Mouse (Mus musculus): ENCODE measurements around the gene Anks1b. TPM values are rescaled to one million over a fixed set of nuclear protein-coding genes. Genes with fewer than 3 reads are reported as not detected.

Gene Anks1b
- polyA plus RNA-seq, 1 experiment from 2014 or later = 1.6 TPM

DNA sequence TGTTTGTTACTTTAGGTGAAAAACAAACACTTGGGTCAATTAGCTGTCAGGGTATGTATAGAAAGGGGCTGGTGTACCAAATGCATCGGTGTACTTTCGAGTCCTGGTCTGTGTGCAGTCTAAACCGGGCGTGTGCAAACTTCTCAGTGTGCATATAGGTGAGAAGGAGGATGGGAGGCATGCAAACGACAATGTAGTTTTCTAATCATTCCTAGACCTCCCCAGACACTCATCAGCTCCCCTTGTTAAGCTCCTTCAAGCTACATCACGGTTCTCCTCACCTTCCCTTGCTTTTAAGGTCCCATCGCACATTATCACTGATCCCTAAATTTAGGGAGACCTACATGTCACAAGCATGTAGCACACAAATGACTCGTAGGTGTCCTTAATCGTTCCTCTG is 704.5 kb downstream of the Anks1b start:
- 85% methylated on average over 9 of the region's 9 CpGs for WGBS
- Histone ChIP-seq H3K4me1 (peaks cover 26% of the 10 kb centered on the region), H3K36me3 (no peaks in the 10 kb centered on the region), H3K27me3 (ENCODE audit: low read depth, poor library complexity, severe bottlenecking) (no peaks in the 10 kb centered on the region), H3K9me3 (replicated peaks) (no peaks in the 10 kb centered on the region), H3K4me3 (no peak overlapping the region), H3K27ac (replicated peaks) (no peak overlapping the region)
- DNase-seq (ENCODE audit: low spot score) = no peak

DNA sequence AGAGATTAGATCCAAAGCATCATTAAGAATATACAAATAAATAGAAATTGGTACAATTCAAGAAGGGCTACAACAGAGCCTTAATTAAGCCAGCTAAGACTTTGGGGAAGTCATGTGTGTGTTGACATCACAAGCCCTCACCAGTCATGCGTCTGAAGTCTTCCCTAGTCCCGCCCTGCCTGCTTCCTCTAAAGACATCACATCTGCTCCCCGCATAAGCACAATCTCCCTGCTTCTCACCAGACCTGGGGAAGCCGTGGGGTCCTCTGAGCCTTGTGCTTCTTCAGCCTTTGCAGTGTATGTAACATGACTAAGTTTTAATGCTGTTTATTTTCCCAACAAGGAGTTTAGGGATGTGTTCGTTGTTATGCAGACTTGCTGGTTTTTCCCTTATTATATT is 706.7 kb downstream of the Anks1b start:
- Histone ChIP-seq H3K27ac (replicated peaks) (no peak overlapping the region), H3K4me3 (no peak overlapping the region), H3K4me1 (peaks cover 23% of the 10 kb centered on the region), H3K27me3 (ENCODE audit: low read depth, poor library complexity, severe bottlenecking) (no peaks in the 10 kb centered on the region), H3K36me3 (no peaks in the 10 kb centered on the region), H3K9me3 (replicated peaks) (no peaks in the 10 kb centered on the region)
- WGBS = 80% methylated on average over 5 of the region's 5 CpGs
- no peak for DNase-seq (ENCODE audit: low spot score)

DNA sequence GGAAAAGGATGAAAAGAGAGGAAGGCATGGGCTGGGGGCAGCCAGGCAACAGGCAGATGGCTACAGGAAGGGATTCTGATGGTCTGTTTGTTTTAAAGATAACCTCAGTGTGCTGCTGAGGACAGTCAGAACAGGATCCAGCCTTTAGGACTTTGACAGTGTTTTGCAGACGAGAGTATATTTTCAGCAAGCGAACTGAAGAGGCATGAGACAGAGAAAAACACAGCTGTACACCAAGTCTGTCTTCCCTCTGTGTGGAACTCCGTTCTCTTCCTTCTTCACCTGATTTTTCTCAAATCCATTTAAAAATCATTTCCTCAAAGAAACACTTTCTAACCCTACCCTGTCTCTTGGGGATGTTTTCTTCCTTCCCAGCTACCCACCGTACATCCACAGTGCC is 710.7 kb downstream of the Anks1b start:
- DNase-seq (ENCODE audit: low spot score) = no peak
- Histone ChIP-seq H3K4me1 (no peaks in the 10 kb centered on the region), H3K9me3 (replicated peaks) (no peaks in the 10 kb centered on the region), H3K27ac (replicated peaks) (no peak overlapping the region), H3K36me3 (no peaks in the 10 kb centered on the region), H3K27me3 (ENCODE audit: low read depth, poor library complexity, severe bottlenecking) (no peaks in the 10 kb centered on the region), H3K4me3 (no peak overlapping the region)
- 81% methylated on average over 4 of the region's 4 CpGs for WGBS

DNA sequence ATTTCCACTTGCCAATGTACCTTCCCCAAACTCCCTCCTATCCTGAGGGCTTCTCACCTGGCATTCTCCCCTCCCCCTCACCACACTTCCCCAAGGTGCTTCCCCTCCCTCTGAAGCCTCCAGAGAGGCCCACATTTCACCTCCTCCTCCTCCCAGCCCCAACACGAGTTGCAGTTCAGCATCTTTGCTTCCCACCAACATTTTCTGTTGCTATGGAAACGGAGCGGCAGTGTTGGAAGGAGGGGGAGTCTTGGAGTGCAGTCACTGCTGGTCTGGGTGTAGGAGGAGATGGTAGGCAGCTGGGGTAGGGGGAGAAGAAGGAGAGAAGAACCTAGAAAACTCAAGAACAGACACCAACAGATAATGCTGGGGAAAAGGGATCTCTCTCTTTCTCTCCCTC is 722.8 kb downstream of the Anks1b start:
- H3K36me3 ChIP-seq = no peaks in the 10 kb centered on the region
- peak overlapping the region; percentile 70 for H3K27ac ChIP-seq (replicated peaks)
- peaks cover 15% of the 10 kb centered on the region for H3K4me1 ChIP-seq
- DNase-seq (ENCODE audit: low spot score) = peak; percentile 40
- no peaks in the 10 kb centered on the region for H3K27me3 ChIP-seq (ENCODE audit: low read depth, poor library complexity, severe bottlenecking)
- H3K9me3 ChIP-seq (replicated peaks) = no peaks in the 10 kb centered on the region
- WGBS = 15% methylated on average over 3 of the region's 3 CpGs
- no peak overlapping the region for H3K4me3 ChIP-seq

DNA sequence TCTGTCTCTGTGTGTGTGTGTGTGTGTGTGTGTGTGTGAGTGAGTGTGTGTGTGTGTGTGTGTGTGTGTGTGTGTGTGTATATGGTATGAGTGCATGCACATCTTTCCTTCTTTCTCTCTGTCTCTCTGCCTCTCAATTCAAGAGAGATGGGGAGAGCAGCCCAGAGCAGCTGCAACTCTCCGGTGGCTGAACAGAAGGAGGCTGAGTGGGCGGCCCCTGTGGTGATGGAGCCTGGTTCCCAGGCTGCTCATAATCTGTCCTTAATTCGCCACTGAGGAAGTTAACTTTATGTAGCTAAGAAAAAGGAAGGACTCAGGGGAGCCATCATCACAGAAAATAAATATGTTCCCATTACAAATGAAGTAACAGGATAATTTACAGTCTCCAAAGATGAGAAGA is 723.3 kb downstream of the Anks1b start:
- peak; percentile 22 for DNase-seq (ENCODE audit: low spot score)
- peak overlapping the region; percentile 70 for H3K27ac ChIP-seq (replicated peaks)
- H3K4me1 ChIP-seq = peaks cover 15% of the 10 kb centered on the region
- no peaks in the 10 kb centered on the region for H3K27me3 ChIP-seq (ENCODE audit: low read depth, poor library complexity, severe bottlenecking)
- 19% methylated on average over 3 of the region's 3 CpGs for WGBS
- no peaks in the 10 kb centered on the region for H3K36me3 ChIP-seq
- no peak overlapping the region for H3K4me3 ChIP-seq
- no peaks in the 10 kb centered on the region for H3K9me3 ChIP-seq (replicated peaks)

DNA sequence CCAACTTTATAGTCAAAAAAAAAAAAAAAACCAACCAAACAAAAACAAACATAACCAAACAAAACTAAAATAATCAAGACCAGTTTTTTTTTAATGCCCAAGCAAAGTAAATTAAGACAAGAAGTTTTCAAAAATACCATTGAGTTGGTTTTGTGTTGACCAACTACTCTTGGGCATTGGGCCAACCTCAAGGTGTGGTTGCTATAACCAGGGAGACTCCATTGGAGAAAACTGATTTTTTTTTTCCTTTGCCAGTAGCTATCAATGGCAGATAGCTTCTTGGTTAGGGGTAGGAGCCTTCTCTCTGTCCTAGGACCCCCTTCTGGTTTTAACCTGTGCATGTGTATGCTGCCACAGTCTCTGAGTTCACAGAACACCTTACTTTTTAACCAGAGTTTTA is 725.8 kb downstream of the Anks1b start:
- Histone ChIP-seq H3K27ac (replicated peaks) (no peak overlapping the region), H3K9me3 (replicated peaks) (no peaks in the 10 kb centered on the region), H3K27me3 (ENCODE audit: low read depth, poor library complexity, severe bottlenecking) (no peaks in the 10 kb centered on the region), H3K4me1 (peaks cover 15% of the 10 kb centered on the region), H3K36me3 (no peaks in the 10 kb centered on the region), H3K4me3 (no peak overlapping the region)
- DNase-seq (ENCODE audit: low spot score) = no peak

DNA sequence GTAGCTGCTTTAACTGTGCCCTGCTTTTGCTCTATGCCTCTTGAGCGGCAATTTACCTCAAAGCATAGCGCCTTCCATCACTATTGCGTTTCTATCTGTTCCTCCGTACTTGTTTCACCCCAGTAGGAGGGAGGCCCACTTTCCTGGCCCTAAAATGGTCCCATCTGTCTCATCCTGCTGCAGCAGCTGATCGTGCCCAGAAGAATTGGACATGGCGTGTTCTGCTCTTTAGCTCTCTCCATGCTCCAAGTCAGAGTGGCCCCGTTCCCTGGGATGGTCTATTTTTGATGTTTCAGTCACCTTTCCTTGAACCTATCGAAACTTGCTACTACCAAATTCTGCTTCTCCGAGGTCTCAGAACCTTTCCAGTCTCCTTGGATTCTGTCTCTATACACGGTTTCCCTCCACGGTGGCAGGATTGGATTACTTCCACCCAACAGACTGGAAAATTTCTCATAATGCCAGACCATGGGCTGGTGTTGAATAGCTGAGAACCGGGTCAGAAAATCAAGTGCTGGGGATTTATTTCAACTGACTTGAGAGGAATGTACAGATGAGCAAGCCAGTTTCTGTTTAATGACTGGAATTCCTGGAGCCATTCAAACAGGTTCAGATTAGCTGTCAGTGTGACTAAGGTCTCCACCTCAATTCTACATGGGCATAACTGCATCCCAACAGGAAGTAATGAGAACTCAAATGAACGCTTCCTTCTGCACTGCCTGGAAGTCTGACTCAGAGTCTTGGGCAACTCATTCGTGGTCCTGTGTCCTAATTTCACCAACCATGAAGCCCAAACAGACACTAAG is 726.6 kb downstream of the Anks1b start:
- Histone ChIP-seq H3K9me3 (replicated peaks) (no peaks in the 10 kb centered on the region), H3K27me3 (ENCODE audit: low read depth, poor library complexity, severe bottlenecking) (no peaks in the 10 kb centered on the region), H3K36me3 (no peaks in the 10 kb centered on the region), H3K27ac (replicated peaks) (no peak overlapping the region), H3K4me1 (peaks cover 15% of the 10 kb centered on the region), H3K4me3 (no peak overlapping the region)
- no peak for DNase-seq (ENCODE audit: low spot score)
- WGBS = 85% methylated on average over 14 of the region's 14 CpGs

DNA sequence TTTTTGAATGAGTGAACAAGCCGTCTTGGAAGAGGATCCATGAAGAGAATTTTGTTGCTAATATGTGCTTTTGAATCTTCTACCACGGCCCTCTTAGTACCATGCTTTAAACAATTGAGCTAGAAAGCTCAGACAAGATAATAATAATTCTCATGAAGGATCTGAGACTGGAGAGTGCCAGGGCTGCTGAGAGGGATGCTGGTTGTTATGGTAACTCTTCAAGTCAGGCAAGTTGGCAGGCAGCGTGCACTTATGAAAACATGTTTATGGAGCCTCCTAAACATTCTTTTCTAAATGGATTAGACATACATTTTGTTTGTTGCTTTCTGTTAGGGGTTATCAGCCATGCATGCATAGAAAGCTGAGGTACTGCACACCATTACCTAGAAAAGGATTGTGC is 734.3 kb downstream of the Anks1b start:
- no peaks in the 10 kb centered on the region for H3K9me3 ChIP-seq (replicated peaks)
- DNase-seq (ENCODE audit: low spot score) = no peak
- no peak overlapping the region for H3K27ac ChIP-seq (replicated peaks)
- no peaks in the 10 kb centered on the region for H3K36me3 ChIP-seq
- H3K27me3 ChIP-seq (ENCODE audit: low read depth, poor library complexity, severe bottlenecking) = no peaks in the 10 kb centered on the region
- no peaks in the 10 kb centered on the region for H3K4me1 ChIP-seq
- no peak overlapping the region for H3K4me3 ChIP-seq
- 74% methylated on average over 3 of the region's 3 CpGs for WGBS

DNA sequence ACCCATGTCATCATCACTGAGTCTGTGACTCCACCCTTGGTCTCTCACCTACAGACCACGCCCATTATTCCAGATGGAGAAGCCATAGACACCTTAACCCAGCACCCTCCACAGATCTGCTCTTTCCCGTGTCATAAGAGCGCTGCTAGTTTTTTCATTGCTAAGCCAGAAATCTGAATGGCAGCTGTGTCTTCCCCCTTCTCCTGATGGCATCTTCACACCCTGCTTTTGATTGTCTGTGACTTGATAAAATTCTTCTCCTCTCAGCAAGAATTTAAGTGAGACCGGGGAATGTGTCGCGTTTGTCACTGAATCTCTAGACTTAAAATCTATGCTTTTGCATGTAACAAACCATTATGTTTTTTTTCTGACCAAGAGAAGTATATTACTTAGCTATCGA is 736.1 kb downstream of the Anks1b start:
- Histone ChIP-seq H3K36me3 (no peaks in the 10 kb centered on the region), H3K27me3 (ENCODE audit: low read depth, poor library complexity, severe bottlenecking) (no peaks in the 10 kb centered on the region), H3K4me3 (no peak overlapping the region), H3K27ac (replicated peaks) (no peak overlapping the region), H3K9me3 (replicated peaks) (no peaks in the 10 kb centered on the region), H3K4me1 (no peaks in the 10 kb centered on the region)
- 89% methylated on average over 7 of the region's 7 CpGs for WGBS
- DNase-seq (ENCODE audit: low spot score) = no peak

DNA sequence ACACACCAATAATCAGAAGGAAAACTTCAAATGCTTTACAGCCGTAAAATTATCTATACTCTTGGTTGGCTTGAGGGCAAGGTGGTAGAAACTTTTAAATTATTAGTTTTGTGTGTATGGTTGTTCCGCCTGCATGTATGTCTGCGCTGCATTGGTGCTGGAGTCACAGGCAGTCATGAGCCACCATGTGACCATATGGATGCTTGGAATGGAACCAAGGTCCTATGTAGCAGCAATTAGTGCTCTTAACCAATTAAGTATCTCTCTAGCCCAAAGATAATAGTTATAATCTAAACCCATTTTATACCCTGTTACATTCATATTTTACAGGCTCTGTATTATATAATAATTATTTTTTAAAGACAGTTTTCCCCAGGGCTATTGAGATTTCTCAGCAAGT is 739.7 kb downstream of the Anks1b start:
- H3K4me3 ChIP-seq = no peak overlapping the region
- 95% methylated on average over 3 of the region's 3 CpGs for WGBS
- H3K9me3 ChIP-seq (replicated peaks) = no peaks in the 10 kb centered on the region
- H3K27ac ChIP-seq (replicated peaks) = no peak overlapping the region
- no peak for DNase-seq (ENCODE audit: low spot score)
- no peaks in the 10 kb centered on the region for H3K27me3 ChIP-seq (ENCODE audit: low read depth, poor library complexity, severe bottlenecking)
- peaks cover 9% of the 10 kb centered on the region; the same call in 1 of the 2 replicates for H3K4me1 ChIP-seq
- no peaks in the 10 kb centered on the region for H3K36me3 ChIP-seq

DNA sequence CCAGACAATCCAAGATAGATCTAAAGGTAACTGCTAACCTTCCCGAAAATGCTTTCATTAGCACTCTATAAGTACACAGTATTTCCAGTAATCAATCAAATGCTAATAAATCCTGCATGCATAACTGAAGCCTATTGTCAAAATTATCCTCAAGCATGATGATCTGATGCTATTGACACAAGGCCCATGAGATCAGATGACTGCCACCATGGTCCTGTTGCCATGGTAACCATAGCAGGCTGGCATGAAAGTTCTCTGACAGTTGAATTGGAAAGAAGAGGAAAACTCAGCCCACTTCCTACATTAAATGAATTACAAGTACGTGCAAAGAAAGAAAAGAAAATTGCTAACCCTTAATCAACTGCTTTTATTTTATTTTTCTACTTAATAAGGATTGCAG is 741.9 kb downstream of the Anks1b start:
- no peak overlapping the region for H3K27ac ChIP-seq (replicated peaks)
- H3K4me1 ChIP-seq = peaks cover 9% of the 10 kb centered on the region; the same call in 1 of the 2 replicates
- H3K27me3 ChIP-seq (ENCODE audit: low read depth, poor library complexity, severe bottlenecking) = no peaks in the 10 kb centered on the region
- WGBS = 66% methylated on average over 2 of the region's 2 CpGs
- H3K9me3 ChIP-seq (replicated peaks) = no peaks in the 10 kb centered on the region
- H3K4me3 ChIP-seq = no peak overlapping the region
- no peak for DNase-seq (ENCODE audit: low spot score)
- H3K36me3 ChIP-seq = no peaks in the 10 kb centered on the region

DNA sequence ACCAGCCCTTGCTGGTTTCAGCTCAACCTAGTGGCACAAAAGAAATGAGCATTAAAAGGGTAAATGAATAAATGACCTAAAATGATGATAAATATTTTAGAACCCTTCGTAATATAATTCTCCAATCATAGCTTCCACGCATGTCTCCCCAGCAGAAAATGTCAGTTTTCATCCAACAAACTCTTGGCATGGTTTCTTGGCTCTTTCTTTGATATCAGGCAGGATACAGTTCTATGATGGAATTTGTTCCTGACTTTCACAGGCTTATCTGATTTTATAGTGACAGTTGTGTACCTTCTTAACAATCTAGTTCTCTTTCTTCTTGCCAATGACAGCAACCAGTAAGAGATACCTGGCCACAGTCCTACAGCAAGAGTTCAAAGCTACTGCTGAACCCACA is 743.3 kb downstream of the Anks1b start:
- Histone ChIP-seq H3K4me1 (peaks cover 9% of the 10 kb centered on the region; the same call in 1 of the 2 replicates), H3K27ac (replicated peaks) (no peak overlapping the region), H3K9me3 (replicated peaks) (no peaks in the 10 kb centered on the region), H3K36me3 (no peaks in the 10 kb centered on the region), H3K27me3 (ENCODE audit: low read depth, poor library complexity, severe bottlenecking) (no peaks in the 10 kb centered on the region), H3K4me3 (no peak overlapping the region)
- DNase-seq (ENCODE audit: low spot score) = no peak
- 94% methylated on average over 2 of the region's 2 CpGs for WGBS

DNA sequence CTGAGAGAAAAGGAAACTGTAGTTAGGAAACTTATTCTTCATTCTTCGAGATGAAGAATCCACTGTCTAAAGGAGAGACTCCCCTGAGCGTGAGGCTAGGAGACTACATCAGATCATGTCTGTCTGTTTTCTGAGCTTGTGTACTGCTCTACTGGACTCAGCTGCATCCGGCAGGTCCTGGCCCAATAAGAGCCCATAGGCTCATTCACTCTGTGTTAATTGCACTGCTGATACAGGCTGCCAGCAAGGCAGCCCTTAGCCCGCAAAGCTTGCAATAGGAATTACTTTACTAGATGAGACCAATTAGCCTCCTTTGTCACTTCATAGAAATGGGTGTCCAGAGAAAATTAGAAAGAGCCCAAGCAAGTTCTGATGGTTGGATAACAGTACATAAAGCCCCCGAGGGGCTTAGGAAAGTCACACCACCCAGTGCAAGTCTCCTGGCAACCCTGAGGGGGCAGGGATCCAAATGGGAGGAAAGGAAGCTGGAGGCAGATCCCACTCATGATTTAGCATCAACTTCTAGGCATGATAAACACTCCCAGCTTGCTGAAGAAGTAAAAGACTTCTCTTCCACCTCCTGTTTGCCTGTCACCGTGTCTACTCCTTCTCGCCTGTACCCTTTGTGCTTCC is 744.5 kb downstream of the Anks1b start:
- Histone ChIP-seq H3K4me3 (no peak overlapping the region), H3K9me3 (replicated peaks) (no peaks in the 10 kb centered on the region), H3K4me1 (peaks cover 9% of the 10 kb centered on the region; the same call in 1 of the 2 replicates), H3K27me3 (ENCODE audit: low read depth, poor library complexity, severe bottlenecking) (no peaks in the 10 kb centered on the region), H3K36me3 (no peaks in the 10 kb centered on the region), H3K27ac (replicated peaks) (no peak overlapping the region)
- 90% methylated on average over 7 of the region's 7 CpGs for WGBS
- no peak for DNase-seq (ENCODE audit: low spot score)

Measured in midbrain, embryonic 10.5 days (tissue).